Mouse (Mus musculus) heart, adult 2 months (tissue): ENCODE measurements around the gene Olfr1491.

Source experiments
- CTCF ChIP-seq: fragments of 200-600 bp; IDR thresholded peaks from 2 replicates; pipeline ENCODE4 v1.8.1; 2022; ENCODE audit warnings: antibody characterized with exemption, mild to moderate bottlenecking, moderate library complexity
- EP300 ChIP-seq: fragments of 200-500 bp; IDR thresholded peaks from 2 replicates; pipeline ENCODE4 v1.6.1; 2011; ENCODE audit warnings: low read depth, low read length, control low read depth; ENCODE audit not compliant: insufficient read depth
- POLR2A ChIP-seq: fragments of 200-500 bp; IDR thresholded peaks from 2 replicates; pipeline ENCODE4 v1.6.1; 2011; ENCODE audit warnings: mild to moderate bottlenecking, low read depth, low read length, control low read depth; ENCODE audit not compliant: insufficient read depth

GRCm38 (mm10) chr19:13696968-13697367 lies at the start of gene Olfr1491:
- TF ChIP-seq CTCF = no peak
- TF ChIP-seq POLR2A = no peak
- no peak for TF ChIP-seq EP300
